Mouse (Mus musculus) G1E (cell line): ENCODE results near the gene Fbxo2. TPM values are rescaled to one million over a fixed set of nuclear protein-coding genes. Genes with fewer than 3 reads are reported as not detected.

Experiments used
- ATAC-seq: 2 replicates; pipeline ENCODE4 v1.8.0; 2016; ENCODE audit warnings: mild to moderate bottlenecking; ENCODE audit not compliant: insufficient number of reproducible peaks, poor library complexity, low FRiP score, severe bottlenecking; ENCODE audit errors: extremely low read depth
- DNase-seq: peaks from one replicate; pipeline ENCODE4 v3.0.0; 2012; ENCODE audit warnings: low spot score
- H3K27me3 ChIP-seq: 2 replicates; pipeline ENCODE4 v1.6.1; 2012; ENCODE audit warnings: mild to moderate bottlenecking, low read length, inconsistent platforms; ENCODE audit not compliant: insufficient read depth
- H3K36me3 ChIP-seq: replicated peaks from 2 replicates; pipeline ENCODE3; 2012; ENCODE audit warnings: mild to moderate bottlenecking, inconsistent platforms
- H3K4me1 ChIP-seq: 2 replicates; pipeline ENCODE4 v1.6.1; 2012; ENCODE audit warnings: low read depth, low read length, inconsistent platforms, mixed read lengths; ENCODE audit not compliant: insufficient read depth
- H3K4me3 ChIP-seq: 2 replicates; pipeline ENCODE4 v1.5.1; 2012; ENCODE audit warnings: low read depth, mild to moderate bottlenecking, inconsistent platforms, low read length, moderate library complexity, mixed read lengths
- H3K9me3 ChIP-seq: replicated peaks from 2 replicates; pipeline ENCODE4 v1.6.1; 2012; ENCODE audit warnings: inconsistent platforms
- CTCF ChIP-seq: IDR thresholded peaks from 2 replicates; pipeline ENCODE4 v1.5.1; 2012; ENCODE audit warnings: low read depth, low read length, inconsistent platforms, mixed read lengths
- GATA1 ChIP-seq: IDR thresholded peaks from 2 replicates; pipeline ENCODE4 v1.6.1; 2012; ENCODE audit warnings: borderline replicate concordance, low read length, inconsistent platforms, mixed read lengths
- GATA2 ChIP-seq: IDR thresholded peaks from 2 replicates; pipeline ENCODE4 v1.6.1; 2012; ENCODE audit warnings: low read depth, low read length, inconsistent platforms, borderline replicate concordance
- POLR2AphosphoS5 ChIP-seq: IDR thresholded peaks from 2 replicates; pipeline ENCODE4 v1.6.1; 2012; ENCODE audit warnings: low read depth, low read length, inconsistent platforms; ENCODE audit not compliant: insufficient replicate concordance
- TAL1 ChIP-seq: conservative IDR thresholded peaks from 2 replicates; pipeline ENCODE4 v1.6.1; 2012; ENCODE audit warnings: low read depth, low read length, inconsistent platforms, mixed read lengths
- polyA plus RNA-seq: library from polyadenylated mRNA; stranded (reverse); fragments of >175 nt; gene quantifications from 2 replicates; pipeline ENCODE4 v1.2.3, GENCODE M21; 2012
- total RNA-seq, 2 experiments: library from RNA; stranded (forward) in 1 of 2; stranded (reverse) in 1 of 2; fragments of 200-1000 nt in 1 of 2; fragments of >200 nt in 1 of 2; fragmentation: Nextera tagmentation in 1 of 2; gene quantifications; 2 replicates each; pipeline ENCODE4 v1.2.3; 2014 to 2017

Fbxo2 gene
- total and polyA plus RNA-seq, 3 experiments = 0.12 to 0.49 TPM; not detected in 1

GRCm38 (mm10) chr4:148140098-148141011 is 20.1 kb upstream of the Fbxo2 start:
- peak; percentile 91 for ATAC-seq
- DNase-seq = peak; percentile 91
- TF ChIP-seq CTCF (no peak), POLR2AphosphoS5 (no peak), GATA2 (no peak), TAL1 (no peak), GATA1 (no peak)
- Histone ChIP-seq H3K4me3 (peak overlapping the region; percentile 88), H3K36me3 (peaks cover 29% of the 10 kb centered on the region), H3K9me3 (no peaks in the 10 kb centered on the region), H3K27me3 (peaks cover 21% of the 10 kb centered on the region), H3K4me1 (peaks cover 19% of the 10 kb centered on the region)

- Histone ChIP-seq H3K4me1 (peaks cover 22% of the 10 kb centered on the region), H3K9me3 (no peaks in the 10 kb centered on the region), H3K36me3 (peaks cover 62% of the 10 kb centered on the region), H3K27me3 (peaks cover 1% of the 10 kb centered on the region; the same call in 1 of the 2 replicates), H3K4me3 (no peak overlapping the region)
- DNase-seq (no peak), ATAC-seq (no peak)
- TF ChIP-seq CTCF (no peak), TAL1 (no peak), GATA1 (no peak), POLR2AphosphoS5 (no peak), GATA2 (no peak)
Measured at GRCm38 (mm10) chr4:148143721-148144120, 16.7 kb upstream of the Fbxo2 start.

- Histone ChIP-seq H3K9me3 (no peaks in the 10 kb centered on the region), H3K4me3 (no peak overlapping the region), H3K4me1 (peaks cover 22% of the 10 kb centered on the region), H3K27me3 (no peaks in the 10 kb centered on the region), H3K36me3 (peaks cover 72% of the 10 kb centered on the region)
- ATAC-seq (no peak), DNase-seq (no peak)
- TF ChIP-seq GATA1 (no peak), POLR2AphosphoS5 (no peak), CTCF (no peak), TAL1 (no peak)
Measured at GRCm38 (mm10) chr4:148147714-148148113, 12.7 kb upstream of the Fbxo2 start.

GRCm38 (mm10) chr4:148149540-148149939 is 10.9 kb upstream of the Fbxo2 start:
- ATAC-seq = no peak
- Histone ChIP-seq H3K9me3 (no peaks in the 10 kb centered on the region), H3K4me3 (no peak overlapping the region), H3K4me1 (peaks cover 22% of the 10 kb centered on the region), H3K27me3 (no peaks in the 10 kb centered on the region), H3K36me3 (peaks cover 67% of the 10 kb centered on the region)
- no peak for DNase-seq
- TF ChIP-seq CTCF (no peak), POLR2AphosphoS5 (no peak), GATA2 (no peak)

- Histone ChIP-seq H3K4me1 (peaks cover 22% of the 10 kb centered on the region), H3K9me3 (no peaks in the 10 kb centered on the region), H3K4me3 (peak overlapping the region; percentile 2; the same call in 1 of the 2 replicates), H3K27me3 (no peaks in the 10 kb centered on the region), H3K36me3 (peaks cover 62% of the 10 kb centered on the region)
- DNase-seq (no peak), ATAC-seq (no peak)
- TF ChIP-seq GATA2 (no peak), GATA1 (no peak), POLR2AphosphoS5 (no peak), TAL1 (no peak), CTCF (no peak)
Measured at GRCm38 (mm10) chr4:148150242-148150641, 10.2 kb upstream of the Fbxo2 start.

- TF ChIP-seq GATA1 (no peak), CTCF (no peak), GATA2 (no peak), TAL1 (no peak), POLR2AphosphoS5 (no peak)
- DNase-seq (no peak), ATAC-seq (no peak)
- Histone ChIP-seq H3K27me3 (no peaks in the 10 kb centered on the region), H3K4me1 (peaks cover 24% of the 10 kb centered on the region), H3K9me3 (no peaks in the 10 kb centered on the region), H3K36me3 (peaks cover 62% of the 10 kb centered on the region), H3K4me3 (peak overlapping the region; percentile 78; the same call in 1 of the 2 replicates)
Measured at GRCm38 (mm10) chr4:148150953-148151266, 9.5 kb upstream of the Fbxo2 start.
